Mouse (Mus musculus) right cerebral cortex, adult 18-20 months (tissue): Measurements from ENCODE around the gene D6Wsu163e.
A peak's percentile ranks its signal among the peaks of the same experiment; 100 is the strongest.

Experiments used
- DNase-seq: peaks from one replicate; pipeline ENCODE4 v3.0.0; 2022; ENCODE audit warnings: mixed read lengths

D6Wsu163e gene

GRCm38 (mm10) chr6:126939487-126940171, at the start of gene D6Wsu163e, which contains the start of gene Rad51ap1:
Gene D6Wsu163e, plus strand, starts transcription at chr6:126939962.
Gene Rad51ap1, minus strand, starts transcription at chr6:126939587.
- peak; percentile 96 for DNase-seq

GRCm38 (mm10) chr6:126907378-126907777, 32.4 kb upstream of the D6Wsu163e start:
- DNase-seq = no peak

- no peak for DNase-seq
Observed at GRCm38 (mm10) chr6:126907876-126908275, 31.9 kb upstream of the D6Wsu163e start.

GRCm38 (mm10) chr6:126910727-126911126, 29.0 kb upstream of the D6Wsu163e start:
- no peak for DNase-seq

- DNase-seq = no peak
Observed at GRCm38 (mm10) chr6:126914928-126915327, 24.8 kb upstream of the D6Wsu163e start.

- no peak for DNase-seq
Observed at GRCm38 (mm10) chr6:126921111-126921881, 18.5 kb upstream of the D6Wsu163e start, which contains the start of gene Dyrk4. Gene Dyrk4, minus strand, starts transcription at chr6:126921839.

GRCm38 (mm10) chr6:126932896-126933295, 6.9 kb upstream of the D6Wsu163e start:
- no peak for DNase-seq

GRCm38 (mm10) chr6:126938047-126938446, 1.7 kb upstream of the D6Wsu163e start:
- no peak for DNase-seq

GRCm38 (mm10) chr6:126938853-126939486, 792 bp upstream of the D6Wsu163e start:
- no peak for DNase-seq

GRCm38 (mm10) chr6:126940451-126940850, 689 bp downstream of the D6Wsu163e start:
- no peak for DNase-seq

- no peak for DNase-seq
Observed at GRCm38 (mm10) chr6:126948336-126948735, 8.6 kb downstream of the D6Wsu163e start.

GRCm38 (mm10) chr6:126955734-126956133, 16.0 kb downstream of the D6Wsu163e start:
- peak; percentile 58 for DNase-seq

GRCm38 (mm10) chr6:126961371-126962018, 21.7 kb downstream of the D6Wsu163e start:
- no peak for DNase-seq

- no peak for DNase-seq
Observed at GRCm38 (mm10) chr6:126962709-126963108, 22.9 kb downstream of the D6Wsu163e start.

GRCm38 (mm10) chr6:126963426-126963825, 23.7 kb downstream of the D6Wsu163e start:
- no peak for DNase-seq

- peak; percentile 14 for DNase-seq
Observed at GRCm38 (mm10) chr6:126966241-126967026, 26.7 kb downstream of the D6Wsu163e start.

GRCm38 (mm10) chr6:126981539-126982234, 41.9 kb downstream of the D6Wsu163e start:
- no peak for DNase-seq

- no peak for DNase-seq
Observed at GRCm38 (mm10) chr6:126993676-126994075, 53.9 kb downstream of the D6Wsu163e start.

- no peak for DNase-seq
Observed at GRCm38 (mm10) chr6:126995494-126995893, 55.7 kb downstream of the D6Wsu163e start.

GRCm38 (mm10) chr6:126996399-126996798, 56.6 kb downstream of the D6Wsu163e start:
- DNase-seq = no peak

- no peak for DNase-seq
Observed at GRCm38 (mm10) chr6:127005646-127006045, 65.9 kb downstream of the D6Wsu163e start.
